Mouse (Mus musculus): ENCODE results near the gene Flvcr1.
"Not testable (repeated sequence)": the region's sequence is repeated elsewhere in the genome, so short reads cannot be mapped to it uniquely, and the experiment has no call there.

Gene Flvcr1

DNA sequence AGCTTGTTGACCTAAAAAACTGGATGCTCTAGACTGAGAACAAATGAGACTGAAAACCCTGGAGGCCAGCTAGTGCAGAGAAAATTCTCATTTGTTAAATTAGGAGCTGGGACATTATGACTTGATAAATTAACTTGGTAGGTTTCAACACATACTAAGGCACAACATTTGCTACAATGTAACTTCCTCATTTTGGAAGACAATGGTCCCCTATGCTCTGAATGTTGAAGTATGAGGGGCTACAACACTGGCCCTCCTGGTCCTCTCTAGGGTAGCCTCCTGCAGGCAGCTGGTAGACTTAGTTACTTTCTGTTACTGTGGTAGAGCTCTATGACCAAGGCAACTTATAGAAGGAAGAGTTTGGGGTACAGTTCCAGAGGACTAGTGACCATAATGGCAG lies 15.4 kb upstream of the Flvcr1 start:
- no peak for DNase-seq (ENCODE audit: low spot score in 2 of 2)

DNA sequence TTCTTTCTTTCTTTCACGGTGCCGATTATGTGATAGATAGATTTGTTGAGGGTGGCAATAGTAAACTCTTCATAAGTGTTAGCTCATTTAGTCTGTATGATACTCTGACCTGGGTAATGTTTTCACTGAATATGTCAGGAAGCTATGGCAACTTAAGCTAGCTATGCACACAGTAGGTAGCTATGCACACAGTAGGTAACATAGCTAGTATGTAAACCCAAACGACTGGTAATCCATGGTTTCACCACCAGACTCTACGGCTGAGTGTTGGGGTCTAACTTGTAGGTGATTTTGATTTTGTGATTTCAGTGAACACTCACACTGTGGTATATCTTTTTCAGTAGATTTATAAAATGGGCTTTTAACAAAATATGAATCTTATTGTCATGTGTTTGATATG lies 12.0 kb upstream of the Flvcr1 start:
- DNase-seq (ENCODE audit: low spot score in 2 of 2): no peak

DNA sequence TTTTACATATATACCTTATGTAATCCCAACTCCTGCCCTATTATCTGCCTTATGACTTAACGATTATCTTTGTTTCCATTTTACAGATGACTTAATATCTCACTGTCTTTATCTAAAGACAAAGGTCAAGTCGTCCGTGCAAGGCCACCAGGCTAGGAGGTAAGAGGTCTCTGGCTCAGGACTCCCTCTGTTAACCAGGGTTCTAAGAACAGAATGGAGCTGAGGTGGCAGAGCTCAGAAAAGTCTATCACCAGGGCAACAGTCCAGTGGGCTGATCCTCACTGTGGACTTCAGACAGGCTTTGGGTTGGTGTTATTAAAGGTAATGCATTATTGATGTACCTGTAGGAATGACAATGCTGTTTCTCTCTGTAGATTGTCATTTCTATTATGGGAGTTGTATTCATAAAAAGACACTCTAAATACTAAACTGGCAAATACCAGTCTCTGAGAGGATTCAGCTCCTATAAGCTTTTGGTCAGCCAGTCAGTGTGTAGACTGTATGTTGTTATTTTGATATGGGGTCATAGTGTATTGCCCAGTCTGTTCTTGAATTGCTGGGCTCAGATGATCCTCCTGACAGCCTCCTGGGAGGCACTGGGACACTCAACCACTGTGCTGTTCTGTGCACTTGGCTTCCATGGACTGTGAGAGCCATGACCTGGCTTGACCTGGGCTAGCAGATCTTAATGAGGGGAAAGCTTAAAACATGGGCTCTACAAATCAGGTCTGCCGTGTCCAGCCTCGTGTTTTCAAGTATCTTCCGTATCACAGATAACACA lies 10.8 kb upstream of the Flvcr1 start, which contains the start of gene Spata45:
Spata45 (plus strand) TSS at position 86 of the 781 bp plus-strand sequence.
- DNase-seq (ENCODE audit: low spot score in 2 of 2): no peak

DNA sequence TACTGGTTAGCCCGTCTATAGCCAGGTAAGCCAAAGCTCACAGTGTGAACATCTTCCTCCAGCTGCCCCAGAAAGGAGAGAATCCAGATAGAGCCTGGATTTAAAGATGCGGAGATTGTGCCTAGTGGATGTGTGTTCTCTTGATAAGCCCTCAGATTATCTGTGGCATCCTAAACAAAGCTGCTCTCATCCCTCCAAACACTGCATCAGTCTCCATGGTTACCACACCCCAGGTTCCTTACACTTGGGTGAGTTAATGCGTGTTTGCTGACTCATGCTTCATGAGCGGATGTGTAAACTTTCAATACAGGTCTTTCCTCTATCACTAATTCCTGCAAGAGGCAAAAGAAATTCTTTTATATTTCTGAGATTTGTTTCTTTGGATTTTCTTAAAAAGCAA lies 9.7 kb upstream of the Flvcr1 start:
- DNase-seq (ENCODE audit: low spot score in 2 of 2): no peak

DNA sequence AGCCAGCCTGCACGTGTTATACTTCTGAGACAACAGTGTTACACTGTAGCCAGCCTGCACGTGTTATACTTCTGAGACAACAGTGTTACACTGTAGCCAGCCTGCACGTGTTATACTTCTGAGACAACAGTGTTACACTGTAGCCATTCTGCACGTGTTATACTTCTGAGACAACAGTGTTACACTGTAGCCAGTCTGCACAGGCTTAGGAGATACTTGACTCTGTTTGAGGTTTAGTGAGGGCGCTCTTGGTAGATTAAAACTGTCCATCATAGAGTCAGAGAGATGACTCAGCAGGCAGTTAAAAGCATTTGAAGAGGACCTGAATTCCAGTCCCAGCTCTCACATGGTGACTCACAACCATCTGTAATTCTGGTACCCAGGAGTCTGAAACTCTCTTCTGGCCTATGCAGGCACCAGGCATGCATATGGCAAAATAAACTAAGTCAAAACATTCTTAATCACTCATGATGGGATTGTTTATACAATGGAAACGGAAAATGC lies 5.0 kb upstream of the Flvcr1 start:
- DNase-seq (ENCODE audit: low spot score in 2 of 2): not testable (repeated sequence)

DNA sequence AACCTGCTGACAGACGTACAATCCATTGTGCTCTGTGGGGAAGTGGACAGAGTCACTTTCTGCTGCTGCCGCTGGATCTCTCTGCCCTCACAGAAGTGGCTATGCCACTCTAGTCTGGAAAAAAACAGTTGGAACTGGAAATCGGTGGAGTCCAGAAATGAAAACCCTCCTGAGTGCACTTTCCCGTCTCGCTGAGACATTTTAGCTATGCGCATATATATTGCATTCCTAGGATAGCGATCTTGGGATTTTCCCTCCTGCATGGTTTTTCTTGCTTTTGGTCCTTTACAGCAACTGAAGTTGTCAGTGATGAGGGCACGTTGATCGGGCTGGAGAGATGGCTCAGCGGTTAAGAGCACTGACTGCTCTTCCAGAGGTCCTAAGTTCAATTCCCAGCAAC lies 4.2 kb upstream of the Flvcr1 start:
- no peak for DNase-seq (ENCODE audit: low spot score in 2 of 2)

DNA sequence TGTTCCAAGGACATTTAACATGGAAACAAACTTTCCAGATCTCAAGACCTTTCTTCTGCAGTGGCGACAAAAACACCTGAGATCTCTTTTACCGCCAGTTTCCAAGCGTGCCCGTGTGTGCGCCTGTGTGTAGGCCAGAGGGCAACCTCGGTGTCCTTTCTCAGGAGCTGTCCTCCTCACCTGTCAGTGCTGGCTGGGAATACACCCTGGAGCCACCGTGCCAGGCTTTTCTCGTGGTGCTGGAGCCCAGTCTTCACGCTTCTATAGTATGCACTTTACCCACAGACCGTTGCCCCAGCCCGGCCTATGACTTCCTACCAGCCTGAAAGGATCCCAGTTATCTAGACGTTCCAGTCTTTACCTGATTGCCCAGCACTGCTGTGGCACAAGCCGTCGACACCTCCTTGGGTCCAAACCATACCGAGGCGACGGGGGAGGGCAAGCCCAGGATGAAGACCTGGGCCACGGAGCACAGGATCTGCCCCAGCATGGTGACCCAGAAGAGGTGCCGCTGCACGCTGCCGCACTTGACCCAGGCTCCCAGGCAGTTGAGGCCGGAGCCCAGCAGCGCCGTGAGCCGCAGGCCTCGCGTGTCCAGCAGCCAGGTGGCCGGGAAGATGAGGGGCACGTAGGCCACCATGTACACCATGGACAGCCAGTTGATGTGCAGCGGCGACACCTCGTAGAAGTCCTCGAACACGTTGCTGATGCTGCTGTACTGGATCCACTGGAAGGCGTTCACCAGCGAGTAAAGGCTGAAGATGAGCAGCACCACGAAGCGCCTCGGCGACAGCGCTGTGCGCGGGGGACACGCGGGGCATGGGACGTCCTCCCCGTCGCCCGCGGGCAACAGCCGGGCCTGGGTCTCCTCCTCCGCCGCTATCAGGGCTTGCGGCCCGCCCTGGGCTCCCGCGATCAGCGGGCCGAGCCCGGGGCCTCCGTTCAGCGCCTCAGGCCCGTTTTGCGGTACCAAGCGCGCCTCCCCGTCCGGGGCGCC lies 644 bp downstream of the Flvcr1 start:
- peak in 1 of 2 experiments; percentile 62 for DNase-seq (ENCODE audit: low spot score in 2 of 2)

DNA sequence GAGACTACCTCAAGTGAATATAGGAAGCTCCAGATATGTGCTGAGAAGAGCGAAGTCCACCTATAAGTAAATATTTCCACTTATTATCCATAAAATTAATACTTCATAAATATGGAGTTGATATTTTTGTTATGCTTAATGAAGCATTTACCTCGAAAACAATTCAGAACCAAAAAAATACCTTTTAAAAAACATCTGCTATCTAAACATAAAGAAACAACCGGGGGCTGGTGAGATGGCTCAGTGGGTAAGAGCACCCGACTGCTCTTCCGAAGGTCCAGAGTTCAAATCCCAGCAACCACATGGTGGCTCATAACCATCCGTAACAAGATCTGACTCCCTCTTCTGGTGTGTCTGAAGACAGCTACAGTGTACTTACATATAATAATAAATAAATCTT lies 2.2 kb downstream of the Flvcr1 start:
- not testable (repeated sequence) for DNase-seq (ENCODE audit: low spot score in 2 of 2)

DNA sequence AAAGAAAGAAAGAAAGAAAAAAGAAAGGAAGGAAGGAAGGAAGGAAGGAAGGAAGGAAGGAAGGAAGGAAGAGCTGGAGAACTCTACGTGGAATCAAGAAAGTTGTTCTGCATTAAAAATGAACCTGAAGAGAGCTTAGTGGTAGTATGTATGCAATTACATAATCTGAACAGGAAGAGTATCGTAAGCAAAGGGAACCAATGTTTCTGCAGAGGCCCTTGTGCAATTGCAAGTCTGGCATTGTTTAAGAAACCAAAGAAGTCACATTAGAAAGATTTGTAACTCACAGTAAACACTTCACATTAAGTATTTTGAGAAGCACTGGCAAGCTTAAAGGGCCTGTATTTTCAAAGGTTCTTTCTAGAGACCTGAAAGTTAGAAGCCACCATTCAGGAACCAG lies 2.8 kb downstream of the Flvcr1 start:
- DNase-seq (ENCODE audit: low spot score in 2 of 2): no peak

DNA sequence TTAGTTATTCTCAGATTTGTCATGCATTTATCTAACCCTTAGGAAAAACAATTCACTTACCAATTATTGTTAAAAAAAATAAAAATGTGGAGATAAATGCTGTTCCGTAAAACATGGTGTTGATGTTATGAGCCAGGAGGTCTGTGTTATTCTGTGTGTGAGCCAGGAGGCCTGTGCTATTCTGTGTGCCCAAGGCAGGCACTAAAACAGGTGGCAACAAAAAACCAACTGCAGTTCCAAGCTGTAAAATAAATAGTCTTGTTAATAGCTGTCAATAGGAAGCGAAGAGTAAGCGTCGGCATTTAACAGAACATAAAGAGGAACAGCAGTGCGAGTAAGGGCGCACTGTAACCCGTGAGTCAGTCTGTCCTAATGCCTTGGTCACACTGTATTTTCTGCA lies 4.9 kb downstream of the Flvcr1 start:
- no peak for DNase-seq (ENCODE audit: low spot score in 2 of 2)

DNA sequence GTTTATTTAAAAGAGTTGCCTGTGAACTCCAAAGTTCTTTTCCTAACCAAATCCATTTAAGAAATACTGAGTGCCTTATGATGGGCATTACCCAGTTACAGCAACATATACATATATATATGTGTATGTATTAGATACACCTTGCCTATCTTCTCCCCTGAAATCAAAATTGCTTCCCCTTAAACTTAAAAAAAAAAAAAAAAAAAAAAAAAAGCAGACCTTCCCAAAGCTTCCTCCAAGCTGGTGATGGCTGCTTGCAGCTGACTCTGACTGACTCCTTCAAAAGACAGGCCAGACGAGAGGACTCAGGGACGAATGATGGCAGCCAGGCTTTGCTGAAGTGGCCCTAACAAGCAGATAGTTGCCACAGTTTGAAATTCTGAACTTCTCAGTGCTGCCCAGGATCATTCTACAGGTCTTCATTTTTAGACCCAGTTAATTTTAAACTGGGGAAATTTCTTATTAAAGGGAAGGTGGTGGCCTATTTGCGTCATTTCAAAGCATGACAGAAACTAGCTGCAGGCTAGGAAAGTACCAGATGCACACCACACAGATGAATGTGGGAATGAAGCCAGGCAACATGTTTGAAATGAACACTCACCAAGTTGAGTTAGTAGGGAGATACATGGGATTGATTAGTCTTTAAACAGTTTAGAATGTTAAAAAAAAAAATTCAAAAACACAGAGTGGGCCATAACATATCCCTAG lies 5.6 kb downstream of the Flvcr1 start:
- no peak for DNase-seq (ENCODE audit: low spot score in 2 of 2)

DNA sequence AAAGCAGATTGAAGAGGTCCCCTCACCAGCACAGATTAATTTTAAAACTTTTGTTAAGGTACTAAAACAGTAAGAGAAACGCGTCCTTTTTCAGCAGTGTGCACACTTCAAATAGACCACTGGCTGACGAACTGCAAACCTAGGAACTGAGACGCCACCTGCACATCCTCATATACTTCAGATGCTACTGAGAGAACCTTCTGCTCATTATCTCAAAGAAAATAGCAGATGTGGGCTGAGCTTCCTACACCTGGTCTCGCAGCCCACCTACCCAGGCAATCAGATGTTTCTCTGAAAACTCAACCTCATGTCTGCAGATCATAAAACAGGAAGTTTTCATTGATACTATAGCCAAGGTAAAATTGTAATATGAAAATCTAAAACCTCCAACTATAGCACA lies 6.2 kb downstream of the Flvcr1 start:
- no peak for DNase-seq (ENCODE audit: low spot score in 2 of 2)

DNA sequence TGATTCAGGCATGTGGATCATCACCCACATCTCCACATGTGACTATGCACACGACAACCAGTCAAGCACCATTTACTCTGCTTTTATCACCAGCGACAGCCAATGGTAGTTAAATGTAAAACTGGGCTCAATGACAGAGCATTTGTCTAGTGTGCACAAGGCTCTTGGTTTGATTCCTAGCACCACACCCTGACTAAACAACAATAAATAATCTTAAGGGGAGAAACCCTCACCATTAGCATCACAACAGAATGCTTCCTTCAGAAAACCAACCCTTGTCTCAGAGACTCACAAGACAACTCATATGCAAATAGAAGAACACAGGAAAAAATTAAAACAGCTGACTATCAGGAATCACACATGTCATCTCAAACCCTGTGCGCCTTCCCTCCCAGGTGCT lies 11.7 kb downstream of the Flvcr1 start:
- DNase-seq (ENCODE audit: low spot score in 2 of 2): no peak

DNA sequence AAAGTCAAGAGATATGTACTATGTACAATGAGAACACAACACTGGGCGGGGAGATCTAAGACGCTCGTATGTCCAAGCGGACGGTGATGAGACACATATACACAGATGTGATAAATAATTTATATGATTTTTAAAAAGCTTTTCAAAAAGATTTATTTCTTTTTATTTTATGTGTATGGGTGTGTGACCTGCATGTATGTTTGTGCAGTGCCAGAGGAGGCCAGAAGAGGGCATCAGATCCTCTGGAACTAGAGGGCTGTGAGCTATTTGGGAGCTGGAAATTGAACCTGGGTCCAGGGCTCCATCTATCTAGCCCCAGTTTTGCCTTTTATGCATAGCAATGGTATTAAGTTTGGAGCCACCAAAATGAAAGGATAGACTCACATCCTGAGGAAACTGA lies 17.3 kb downstream of the Flvcr1 start:
- DNase-seq (ENCODE audit: low spot score in 2 of 2): peak in 1 of 2 experiments; percentile 32

DNA sequence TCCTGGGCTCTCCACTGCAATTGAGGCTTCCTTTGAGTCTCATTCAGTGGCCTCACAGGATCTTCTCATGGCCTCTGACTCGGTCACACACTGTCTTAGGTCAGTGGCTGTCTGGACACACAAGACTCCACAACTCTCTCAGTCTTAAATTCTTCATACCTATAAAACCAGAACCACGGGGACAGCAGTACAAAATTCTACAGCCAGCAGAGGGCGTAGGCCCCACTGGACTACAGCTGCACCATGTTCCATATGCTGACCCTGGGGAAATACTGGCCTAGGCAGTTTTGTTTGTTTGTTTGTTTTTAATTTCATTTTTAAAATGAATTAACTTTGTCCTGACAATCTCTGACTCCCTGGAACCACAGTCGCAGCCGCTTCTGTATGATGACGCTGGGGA lies 23.8 kb downstream of the Flvcr1 start:
- peak in 1 of 2 experiments; percentile 36 for DNase-seq (ENCODE audit: low spot score in 2 of 2)

DNA sequence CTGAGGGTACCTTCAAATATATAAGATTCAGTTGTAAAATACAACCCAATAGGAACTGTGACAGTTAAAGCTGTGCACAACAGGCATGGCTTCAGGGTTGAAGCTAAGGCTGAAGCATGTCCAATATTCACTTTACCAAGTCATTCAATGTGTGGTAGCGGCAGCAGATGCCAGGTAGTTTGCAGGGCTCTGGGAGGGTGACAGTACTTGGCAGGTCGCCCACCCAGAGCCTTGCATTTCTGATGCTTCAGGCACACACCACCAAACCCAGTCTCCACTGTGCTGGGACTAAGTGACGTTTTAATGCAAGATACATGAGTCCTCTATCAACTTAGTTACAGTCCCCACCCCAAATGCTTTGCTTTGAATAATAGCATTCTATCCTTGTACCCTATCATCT lies 25.3 kb downstream of the Flvcr1 start:
- no peak for DNase-seq (ENCODE audit: low spot score in 2 of 2)

DNA sequence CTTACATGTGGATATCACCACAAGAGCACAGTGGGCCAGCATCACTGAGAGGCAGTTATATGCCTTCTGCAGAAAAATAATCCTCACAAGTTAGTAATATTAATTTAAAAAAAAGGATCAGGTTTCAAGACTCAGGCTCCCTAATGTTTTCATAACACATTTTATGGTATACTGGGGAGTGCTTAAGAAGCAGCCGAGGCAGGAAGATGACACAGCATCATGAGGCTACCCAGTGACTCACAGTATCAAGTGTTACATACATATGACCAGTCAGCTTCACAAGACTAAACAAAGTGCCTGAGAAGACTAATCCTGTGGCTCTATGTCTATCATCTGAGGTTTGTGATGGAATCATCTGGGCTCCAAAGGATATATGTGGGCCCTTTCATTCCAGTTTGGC lies 27.9 kb downstream of the Flvcr1 start:
- DNase-seq (ENCODE audit: low spot score in 2 of 2): no peak

DNA sequence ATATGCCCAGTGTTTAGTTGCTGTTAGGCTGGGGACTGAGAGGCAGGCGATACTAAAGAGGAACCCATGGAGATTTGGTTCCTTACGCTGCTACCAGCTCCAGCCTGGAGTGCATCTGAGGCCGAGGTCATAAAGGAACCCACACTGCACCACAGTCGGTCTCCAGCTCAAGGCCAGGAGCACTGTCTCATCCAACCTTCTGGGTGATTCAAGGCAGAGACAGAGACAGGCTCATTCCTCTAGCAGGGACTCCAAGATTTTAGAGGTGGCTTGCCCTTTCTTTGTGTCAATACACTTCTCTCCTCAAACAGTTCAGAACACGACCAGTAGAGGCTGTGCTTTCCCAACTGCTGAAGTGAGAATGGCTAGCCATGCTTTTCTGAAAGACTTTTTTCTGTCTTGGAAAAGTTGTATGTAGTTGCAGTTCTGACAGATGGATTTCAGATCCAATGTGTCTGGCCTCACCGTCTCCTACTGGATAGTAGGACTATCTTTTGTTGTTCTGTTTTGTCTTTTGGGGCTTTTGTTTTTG lies 29.5 kb downstream of the Flvcr1 start:
- DNase-seq (ENCODE audit: low spot score in 2 of 2): no peak

DNA sequence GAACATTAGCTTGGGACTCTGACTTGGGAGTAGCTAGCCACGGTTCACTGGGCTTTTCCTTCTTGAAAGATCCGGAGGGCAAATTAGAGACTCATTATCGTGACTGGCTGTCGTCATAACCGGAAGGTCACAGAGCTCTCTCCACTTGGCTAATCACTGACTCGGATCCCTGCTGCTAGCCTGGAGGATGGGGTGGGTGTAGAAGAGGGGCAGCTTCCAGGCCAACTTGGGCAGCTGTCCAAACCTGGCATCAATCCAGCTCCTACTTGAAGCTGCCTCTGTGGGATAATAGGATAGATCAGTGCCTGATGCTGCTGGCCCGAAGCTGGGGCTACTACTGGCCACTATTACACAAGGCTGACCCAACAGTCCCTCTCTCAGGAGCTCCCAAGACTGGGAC lies 30.4 kb downstream of the Flvcr1 start:
- DNase-seq (ENCODE audit: low spot score in 2 of 2): peak in 1 of 2 experiments; percentile 38

DNA sequence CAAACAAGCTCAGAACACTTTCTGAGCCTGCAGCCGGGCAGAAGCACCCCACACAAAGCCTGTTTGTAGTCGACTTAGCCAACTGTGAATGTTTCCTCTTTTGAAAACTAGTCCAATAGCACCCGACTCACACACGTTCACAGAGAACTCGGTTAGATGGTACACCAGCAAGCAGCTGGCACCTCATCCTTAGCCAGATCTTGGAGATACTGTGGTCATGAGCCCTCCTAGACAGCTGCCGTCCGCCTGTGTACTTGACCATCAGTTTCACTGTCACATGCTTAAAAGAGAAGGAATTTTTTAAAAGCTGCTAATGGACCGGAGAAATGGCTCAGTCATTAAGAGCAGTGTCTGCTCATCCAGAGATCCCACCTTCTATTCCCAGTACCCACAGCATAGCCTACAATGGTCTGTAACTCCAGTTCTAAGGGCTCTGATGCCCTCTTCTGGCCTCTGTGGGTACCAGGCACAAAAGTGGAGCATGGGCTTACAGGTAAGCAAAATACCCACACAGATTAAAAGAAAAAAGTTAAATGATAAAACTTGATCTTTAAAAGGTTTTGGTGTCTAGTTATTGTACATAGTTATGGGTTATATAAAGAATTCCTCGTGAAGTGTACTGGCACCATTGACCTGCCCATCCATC lies 36.4 kb downstream of the Flvcr1 start:
- DNase-seq (ENCODE audit: low spot score in 2 of 2): no peak

DNA sequence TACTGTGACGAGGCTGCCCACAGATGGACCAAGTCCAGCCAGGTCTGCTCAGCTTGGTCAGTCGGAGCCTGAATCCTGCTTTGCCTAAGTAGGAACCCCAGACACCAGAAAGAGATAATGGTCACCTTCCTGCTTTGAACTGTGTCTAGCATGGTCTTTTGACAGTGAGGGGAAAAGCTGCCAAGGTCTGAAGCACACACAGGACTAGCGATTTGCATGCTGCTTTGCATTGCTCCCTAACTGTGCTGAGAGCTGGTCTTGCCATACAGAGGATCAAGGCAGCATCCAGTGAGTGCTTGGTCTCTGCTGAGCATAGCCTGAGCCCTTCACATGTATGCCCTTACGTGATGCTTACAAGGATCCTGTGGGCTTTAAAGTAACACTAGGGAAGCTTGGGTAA lies 44.5 kb downstream of the Flvcr1 start:
- no peak for DNase-seq (ENCODE audit: low spot score in 2 of 2)
